Mouse (Mus musculus) heart, embryonic 13.5 days (tissue): ENCODE data around the gene Gm20852. TPM values are rescaled to one million over a fixed set of nuclear protein-coding genes. Genes with fewer than 3 reads are reported as not detected.
"Not testable (repeated sequence)": the region's sequence is repeated elsewhere in the genome, so short reads cannot be mapped to it uniquely, and the experiment has no call there.

Experiments used
- ATAC-seq: fragments of 200-750 bp; cut with Nextera tagmentation; 2 replicates; pipeline ENCODE4 v1.8.0; 2017; ENCODE audit warnings: moderate TSS enrichment; ENCODE audit not compliant: insufficient number of reproducible peaks, low FRiP score, low TSS enrichment; ENCODE audit errors: extremely low read depth
- H3K27ac ChIP-seq: fragments of 300-500 bp; sonication (generic); replicated peaks from 2 replicates; pipeline ENCODE4 v1.5.1; 2015; ENCODE audit warnings: moderate library complexity, mild to moderate bottlenecking, inconsistent platforms
- H3K27me3 ChIP-seq: fragments of 300-500 bp; sonication (generic); replicated peaks from 2 replicates; pipeline ENCODE4 v1.6.1; 2015; ENCODE audit warnings: mild to moderate bottlenecking, inconsistent platforms
- H3K36me3 ChIP-seq: fragments of 300-500 bp; sonication (generic); 2 replicates; pipeline ENCODE4 v1.6.1; 2015; ENCODE audit warnings: mild to moderate bottlenecking, inconsistent platforms
- H3K4me1 ChIP-seq: fragments of 300-500 bp; sonication (generic); 2 replicates; pipeline ENCODE4 v1.6.1; 2015; ENCODE audit warnings: inconsistent platforms
- H3K4me2 ChIP-seq: fragments of 300-500 bp; sonication (generic); 2 replicates; pipeline ENCODE4 v1.6.1; 2015; ENCODE audit warnings: inconsistent platforms, mild to moderate bottlenecking, moderate library complexity
- H3K4me3 ChIP-seq: fragments of 300-500 bp; sonication (generic); 2 replicates; pipeline ENCODE4 v1.5.1; 2015; ENCODE audit warnings: moderate library complexity, mild to moderate bottlenecking, inconsistent platforms
- H3K9ac ChIP-seq: fragments of 300-500 bp; sonication (generic); 2 replicates; pipeline ENCODE4 v1.6.1; 2015; ENCODE audit warnings: inconsistent platforms, mild to moderate bottlenecking, moderate library complexity
- H3K9me3 ChIP-seq: fragments of 300-500 bp; sonication (generic); 2 replicates; pipeline ENCODE4 v1.6.1; 2016; ENCODE audit warnings: inconsistent platforms
- WGBS: fragments of 180-500 bp; shearing (Covaris S2); methylation state at CpG from one replicate; pipeline ENCODE4 v1.1.7; 2015; ENCODE audit warnings: mixed read lengths; 5-methylcytosine and 5-hydroxymethylcytosine counted together
- polyA plus RNA-seq: library from polyadenylated mRNA; unstranded; fragments of >200 nt; fragmentation: Nextera tagmentation; extraction: Ambion mirVana; gene quantifications from 2 replicates; pipeline ENCODE4 v1.2.1, GENCODE M21; 2015

Gene Gm20852
- polyA plus RNA-seq: not detected in 2 replicates

- not testable (repeated sequence) for ATAC-seq, H3K27me3 ChIP-seq, H3K9me3 ChIP-seq, H3K4me1 ChIP-seq, H3K9ac ChIP-seq, H3K4me3 ChIP-seq, H3K36me3 ChIP-seq, H3K4me2 ChIP-seq, H3K27ac ChIP-seq
- WGBS: no CpG with 5 or more reads among the region's 4 CpGs
Observed at GRCm38 (mm10) chrY:66742023-66742422, at the start of gene Gm20852. Gene Gm20852 (minus strand): TSS chrY:66742123.
